8 mouse cellular contexts compared by ENCODE assay signal in the genomic region with DNA sequence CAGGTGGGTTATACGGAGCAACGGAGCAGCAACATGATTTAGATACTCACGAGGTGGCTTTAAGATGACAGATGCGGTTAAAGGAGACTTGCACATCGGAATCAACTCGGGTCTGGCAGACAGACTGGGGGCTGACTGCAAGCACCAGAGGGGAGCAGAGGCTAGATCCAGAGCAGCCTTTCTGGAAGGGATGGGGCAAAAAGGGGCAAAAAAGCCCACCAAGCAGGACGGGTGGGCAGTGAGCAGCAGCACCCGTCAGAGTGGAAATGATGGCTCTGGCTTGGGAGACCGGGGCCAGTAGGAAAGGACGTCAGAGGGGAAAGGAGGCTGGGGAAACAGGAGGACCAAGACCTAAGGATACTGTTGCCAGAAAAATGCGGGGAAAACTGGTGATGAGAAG. TPM values are rescaled to one million over a fixed set of nuclear protein-coding genes. Genes with fewer than 3 reads are reported as not detected.
A peak's percentile ranks its signal among the peaks of the same experiment; 100 is the strongest.
DNase-seq lines count a peak whose midpoint lies in the region; TF ChIP-seq lines count a peak whose summit lies in the region.

No protein-coding gene starts in this region.

- TF ChIP-seq CTCF in testis, adult 2 months (IDR thresholded peaks at IDR 0.05; ENCODE audit: control insufficient read depth, insufficient read depth, insufficient replicate concordance, low read depth, low read length), result no peak

- H3K4me3 ChIP-seq in testis, adult 2 months (ENCODE audit: control insufficient read depth, low read depth, low read length), result peak overlapping the region; percentile 100
- H3K4me3 ChIP-seq in limb, embryonic 10.5 days, result peak overlapping the region; percentile 84

- DNase-seq in cerebellum, postnatal 10 days, result peak; percentile 39 to 59
- DNase-seq in cerebellum, adult 18-20 months, result no peak
- no peak for DNase-seq in testis, postnatal 14 days (ENCODE audit: low spot score)
- peak; percentile 4 for DNase-seq in fibroblast of lung, adult 2 months (ENCODE audit: low read depth)
- no peak for DNase-seq in limb, embryonic 10.5 days (ENCODE audit: low spot score)
- DNase-seq in naive thymus-derived CD4-positive, alpha-beta T cell, adult 2 months (ENCODE audit: low read depth), result peak; percentile 52
- no peak for DNase-seq in testis, postnatal 10 days (ENCODE audit: low spot score)

- H3K36me3 ChIP-seq in testis, adult 2 months (ENCODE audit: control insufficient read depth, insufficient read depth, low read length), result no peaks in the 10 kb centered on the region
- no peaks in the 10 kb centered on the region for H3K36me3 ChIP-seq in limb, embryonic 10.5 days

- no peaks in the 10 kb centered on the region for H3K9me3 ChIP-seq in limb, embryonic 10.5 days (replicated peaks)

- peaks cover 5% of the 10 kb centered on the region for H3K4me1 ChIP-seq in testis, adult 2 months (ENCODE audit: control insufficient read depth, insufficient read depth, low read length)
- H3K4me1 ChIP-seq in limb, embryonic 10.5 days, result peaks cover 16% of the 10 kb centered on the region

- TF ChIP-seq POLR2A in testis, adult 2 months (IDR thresholded peaks at IDR 0.05; ENCODE audit: control insufficient read depth, low read depth, low read length), result no peak

- under 1% methylated on average over 11 of the region's 11 CpGs for WGBS in limb, embryonic 10.5 days

- peak overlapping the region; percentile 64 for H3K27ac ChIP-seq in testis, adult 2 months (ENCODE audit: control insufficient read depth, insufficient read depth, low read depth, low read length)
- peak overlapping the region; percentile 91 for H3K27ac ChIP-seq in limb, embryonic 10.5 days

- H3K27me3 ChIP-seq in testis, adult 2 months (ENCODE audit: control insufficient read depth, insufficient read depth, low read length), result no peaks in the 10 kb centered on the region
- H3K27me3 ChIP-seq in limb, embryonic 10.5 days (ENCODE audit: low read depth, poor library complexity, severe bottlenecking), result no peaks in the 10 kb centered on the region

RNA-seq across cellular contexts. Expression of gene Cnot4, which starts 0.7 kb away (rescaled TPM):
- polyA plus RNA-seq in testis, adult 2 months (2012; rRNA removed), result 56.1 and 60.8 TPM in 2 replicates
- 24.3 and 26.9 TPM in 2 replicates for polyA plus RNA-seq in limb, embryonic 10.5 days (2016; fragmentation: Nextera tagmentation; extraction: Ambion mirVana)

RNA-seq across cellular contexts. Expression of gene Nup205, which starts 44.4 kb away (rescaled TPM):
- polyA plus RNA-seq in testis, adult 2 months (2012; rRNA removed), result 85.0 and 101 TPM in 2 replicates
- 59.6 and 60.1 TPM in 2 replicates for polyA plus RNA-seq in limb, embryonic 10.5 days (2016; fragmentation: Nextera tagmentation; extraction: Ambion mirVana)

Comparison
In these comparisons a context has a peak if more than half of its experiments do, and no peak if none do; other contexts are left out.
1. DNase-seq: peak in cerebellum, postnatal 10 days (2 of 2), fibroblast of lung, adult 2 months (single experiment) and naive thymus-derived CD4-positive, alpha-beta T cell, adult 2 months (single experiment); none in cerebellum, adult 18-20 months (0 of 2), testis, postnatal 14 days (single experiment), limb, embryonic 10.5 days (single experiment) and testis, postnatal 10 days (single experiment).